Mouse (Mus musculus) forebrain, embryonic 13.5 days (tissue): ENCODE data around the gene Plekhg6. TPM values are rescaled to one million over a fixed set of nuclear protein-coding genes. Genes with fewer than 3 reads are reported as not detected.

ENCODE experiments used
- ATAC-seq: fragments of 200-750 bp; cut with Nextera tagmentation; 2 replicates; pipeline ENCODE4 v1.8.0; 2017
- H3K27ac ChIP-seq: fragments of 300-500 bp; sonication (generic); 2 replicates; pipeline ENCODE4 v1.5.1; 2015; ENCODE audit warnings: inconsistent platforms, mild to moderate bottlenecking, moderate library complexity
- H3K27me3 ChIP-seq: fragments of 300-500 bp; sonication (generic); 2 replicates; pipeline ENCODE4 v1.6.1; 2015; ENCODE audit warnings: mild to moderate bottlenecking, inconsistent platforms
- H3K36me3 ChIP-seq: fragments of 300-500 bp; sonication (generic); 2 replicates; pipeline ENCODE4 v1.6.1; 2015; ENCODE audit warnings: mild to moderate bottlenecking, inconsistent platforms; ENCODE audit not compliant: poor library complexity, severe bottlenecking
- H3K4me1 ChIP-seq: fragments of 300-500 bp; sonication (generic); 2 replicates; pipeline ENCODE4 v1.6.1; 2015; ENCODE audit warnings: inconsistent platforms
- H3K4me2 ChIP-seq: fragments of 300-500 bp; sonication (generic); 2 replicates; pipeline ENCODE4 v1.6.1; 2015; ENCODE audit warnings: inconsistent platforms, mild to moderate bottlenecking, moderate library complexity
- H3K4me3 ChIP-seq: fragments of 300-500 bp; sonication (generic); 2 replicates; pipeline ENCODE4 v1.5.1; 2015; ENCODE audit warnings: mild to moderate bottlenecking, inconsistent platforms
- H3K9ac ChIP-seq: fragments of 300-500 bp; sonication (generic); 2 replicates; pipeline ENCODE4 v1.6.1; 2015; ENCODE audit warnings: mild to moderate bottlenecking, inconsistent platforms
- H3K9me3 ChIP-seq: fragments of 300-500 bp; sonication (generic); replicated peaks from 2 replicates; pipeline ENCODE4 v1.6.1; 2016; ENCODE audit warnings: inconsistent platforms
- WGBS: fragments of 180-500 bp; shearing (Covaris S2); methylation state at CpG from one replicate; pipeline ENCODE4 v1.1.7; 2015; 5-methylcytosine and 5-hydroxymethylcytosine counted together
- polyA plus RNA-seq: library from polyadenylated mRNA; unstranded; fragments of >200 nt; fragmentation: Nextera tagmentation; extraction: Ambion mirVana; gene quantifications from 2 replicates; pipeline ENCODE4 v1.2.1, GENCODE M21; 2015

The Plekhg6 gene
- polyA plus RNA-seq, 1 experiment from 2014 or later = 0.08 TPM

DNA sequence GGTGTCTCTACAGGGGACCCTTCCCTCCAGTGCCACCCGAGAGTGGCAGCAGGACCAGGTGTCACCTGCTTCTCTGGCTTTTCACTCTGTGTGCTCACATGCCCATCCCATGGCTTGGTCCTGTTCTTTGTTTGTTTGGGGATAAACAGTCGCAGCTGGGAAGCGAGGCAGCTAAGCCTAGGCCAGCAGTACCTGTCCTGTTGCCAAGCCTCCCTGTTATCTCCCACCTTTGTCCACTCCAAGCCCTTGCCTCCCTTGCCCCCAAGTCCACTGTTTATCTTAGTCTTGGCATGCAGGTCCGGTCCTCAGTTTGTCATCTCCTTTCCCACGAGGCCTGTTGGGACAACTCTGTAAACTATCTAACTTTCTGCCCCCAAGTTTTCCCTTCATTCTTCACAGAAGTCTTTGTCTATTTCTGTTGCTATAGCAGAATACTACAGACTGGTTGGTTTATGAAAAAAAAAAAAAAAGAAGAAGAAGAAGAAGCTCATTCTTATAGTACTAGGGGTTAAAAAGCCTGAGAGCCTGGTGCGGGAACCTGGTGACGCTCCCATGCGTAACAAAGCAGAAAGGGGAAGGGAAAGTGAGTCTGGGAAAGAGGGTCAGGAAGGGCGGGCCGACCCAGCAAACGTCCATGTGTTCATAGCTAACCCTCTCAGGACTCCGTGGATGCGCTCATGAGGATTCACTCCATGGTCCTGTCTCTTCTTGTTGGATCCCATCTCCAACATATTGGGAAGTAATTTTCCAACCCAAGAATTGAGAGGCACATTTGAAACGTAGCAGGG is 47.3 kb downstream of the Plekhg6 start:
- Histone ChIP-seq H3K9ac (no peak overlapping the region), H3K4me1 (peaks cover 5% of the 10 kb centered on the region), H3K4me2 (no peak overlapping the region), H3K9me3 (no peaks in the 10 kb centered on the region), H3K36me3 (no peaks in the 10 kb centered on the region), H3K4me3 (no peak overlapping the region), H3K27ac (no peak overlapping the region), H3K27me3 (no peaks in the 10 kb centered on the region)
- ATAC-seq = no peak
- 77% methylated on average over 14 of the region's 14 CpGs for WGBS

- ATAC-seq = peak; percentile 93
- Histone ChIP-seq H3K4me3 (peak overlapping the region; percentile 52), H3K36me3 (no peaks in the 10 kb centered on the region), H3K4me1 (peaks cover 5% of the 10 kb centered on the region), H3K4me2 (peak overlapping the region; percentile 80), H3K27me3 (no peaks in the 10 kb centered on the region), H3K27ac (no peak overlapping the region), H3K9ac (peak overlapping the region; percentile 66), H3K9me3 (no peaks in the 10 kb centered on the region)
- under 1% methylated on average over 39 of the region's 39 CpGs for WGBS
These were observed 49.8 kb downstream of the Plekhg6 start for GRCm38 (mm10) chr6:125330626-125331326.

DNA sequence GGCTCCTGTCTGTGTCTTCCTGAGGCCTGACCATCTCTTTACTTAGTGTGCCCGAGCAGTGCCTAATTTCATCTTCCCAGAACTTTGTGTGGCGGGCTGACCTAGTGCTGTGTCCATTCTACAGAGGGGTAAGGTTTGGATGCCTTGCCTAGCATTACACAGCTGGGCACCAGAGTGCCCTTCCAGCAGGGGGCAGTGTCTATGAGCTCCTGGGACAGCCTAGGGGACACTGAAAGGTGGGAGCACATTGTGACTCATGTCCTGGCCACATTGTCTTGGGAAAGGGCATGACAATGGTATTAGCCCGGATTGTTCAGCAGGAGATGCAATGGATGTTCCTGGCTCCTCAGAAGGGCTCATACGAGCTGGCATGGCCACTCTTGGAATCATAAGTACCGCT is 52.4 kb downstream of the Plekhg6 start:
- Histone ChIP-seq H3K36me3 (no peaks in the 10 kb centered on the region), H3K4me2 (no peak overlapping the region), H3K27ac (no peak overlapping the region), H3K4me3 (no peak overlapping the region), H3K27me3 (no peaks in the 10 kb centered on the region), H3K9me3 (no peaks in the 10 kb centered on the region), H3K4me1 (peaks cover 5% of the 10 kb centered on the region), H3K9ac (no peak overlapping the region)
- no peak for ATAC-seq
- WGBS = 81% methylated on average over 5 of the region's 5 CpGs

- Histone ChIP-seq H3K9me3 (no peaks in the 10 kb centered on the region), H3K4me3 (no peak overlapping the region), H3K27me3 (peaks cover 24% of the 10 kb centered on the region), H3K27ac (no peak overlapping the region), H3K36me3 (no peaks in the 10 kb centered on the region), H3K4me2 (no peak overlapping the region), H3K9ac (no peak overlapping the region), H3K4me1 (peaks cover 6% of the 10 kb centered on the region; the same call in 1 of the 2 replicates)
- 77% methylated on average over 6 of the region's 6 CpGs for WGBS
- no peak for ATAC-seq
These were observed 55.3 kb downstream of the Plekhg6 start for GRCm38 (mm10) chr6:125325337-125325736.

DNA sequence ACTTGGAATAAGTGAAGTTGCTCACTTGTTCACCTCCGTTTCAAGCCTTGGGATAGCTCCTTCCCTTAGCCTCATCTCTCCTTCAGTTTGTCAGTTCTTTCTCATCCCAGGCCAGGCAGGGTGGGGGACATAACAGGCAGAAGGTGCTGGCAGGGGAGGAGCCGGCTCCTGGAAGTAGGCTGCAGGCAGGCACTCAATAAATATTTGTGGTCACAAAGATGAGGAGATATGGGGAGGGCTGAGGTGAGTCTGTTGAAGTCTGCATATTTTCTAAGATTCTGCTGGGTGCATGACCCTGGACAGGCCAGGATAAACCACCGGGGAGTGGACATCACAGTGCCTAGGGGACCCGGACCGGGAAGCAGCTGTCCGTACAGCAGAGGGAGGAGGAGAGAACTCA is 57.0 kb downstream of the Plekhg6 start:
- Histone ChIP-seq H3K36me3 (no peaks in the 10 kb centered on the region), H3K4me2 (no peak overlapping the region), H3K4me1 (peaks cover 6% of the 10 kb centered on the region; the same call in 1 of the 2 replicates), H3K9ac (no peak overlapping the region), H3K4me3 (no peak overlapping the region), H3K27me3 (peaks cover 41% of the 10 kb centered on the region), H3K9me3 (no peaks in the 10 kb centered on the region), H3K27ac (no peak overlapping the region)
- no peak for ATAC-seq
- 69% methylated on average over 6 of the region's 6 CpGs for WGBS

DNA sequence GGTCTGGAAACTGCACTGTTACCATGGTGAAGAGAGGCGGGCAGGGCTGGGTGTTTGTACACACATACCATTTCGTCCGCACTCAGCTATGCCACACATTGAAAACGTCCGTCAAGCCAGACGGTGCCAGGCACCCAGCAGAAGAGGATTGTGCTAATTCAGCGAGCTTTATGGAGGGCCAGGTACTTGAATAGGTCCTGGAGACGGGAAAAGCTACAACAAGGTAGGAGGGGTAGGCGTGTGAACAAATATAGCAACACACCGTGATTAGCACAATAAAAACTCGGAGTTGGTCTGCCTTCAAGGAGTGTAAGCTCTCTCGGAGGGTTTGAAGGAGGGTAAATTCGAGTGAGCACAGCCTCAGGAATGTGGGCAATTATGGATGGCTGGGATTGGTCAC is 57.8 kb downstream of the Plekhg6 start:
- ATAC-seq = no peak

GRCm38 (mm10) chr6:125321114-125321855 is 59.3 kb downstream of the Plekhg6 start:
- peaks cover 41% of the 10 kb centered on the region for H3K27me3 ChIP-seq
- 6% methylated on average over 26 of the region's 26 CpGs for WGBS
- no peak for ATAC-seq

More for the DNA sequence above, 57.8 kb downstream of the Plekhg6 start:
- 48% methylated on average over 13 of the region's 13 CpGs for WGBS
- H3K36me3 ChIP-seq = no peaks in the 10 kb centered on the region
- no peak overlapping the region for H3K4me2 ChIP-seq
- no peaks in the 10 kb centered on the region for H3K9me3 ChIP-seq
- peaks cover 41% of the 10 kb centered on the region for H3K27me3 ChIP-seq
- H3K9ac ChIP-seq = no peak overlapping the region
- H3K4me3 ChIP-seq = no peak overlapping the region
- H3K4me1 ChIP-seq = peaks cover 6% of the 10 kb centered on the region; the same call in 1 of the 2 replicates
- no peak overlapping the region for H3K27ac ChIP-seq

DNA sequence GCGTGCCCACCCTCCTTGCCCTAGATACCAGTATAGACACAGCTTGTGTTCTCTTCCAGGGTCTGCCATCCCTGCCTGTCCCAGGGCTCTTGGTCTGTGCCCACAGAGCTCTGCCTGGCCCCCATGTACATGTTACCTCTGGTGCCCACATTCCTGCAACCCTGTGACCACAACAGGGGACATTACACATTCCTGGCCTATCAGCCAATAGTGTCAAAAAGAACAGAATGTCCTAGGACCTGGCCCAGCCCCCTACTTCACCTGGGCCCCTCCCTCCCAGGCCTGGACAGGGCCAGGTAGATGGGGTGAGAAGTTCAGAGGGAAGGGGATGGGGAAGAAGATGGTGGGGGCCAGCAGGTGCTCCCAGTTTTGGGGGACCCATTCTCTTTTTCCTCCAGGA is 60.3 kb downstream of the Plekhg6 start, which contains the start of gene Scnn1a:
Gene Scnn1a, plus strand, starts transcription at position 337 of the 400 bp plus-strand sequence.
- Histone ChIP-seq H3K4me3 (no peak within 1 kb of the TSS), H3K27ac (no peak within 1 kb of the TSS), H3K27me3 (peaks cover 41% of the 10 kb centered on the region), H3K4me2 (no peak within 1 kb of the TSS), H3K9ac (no peak within 1 kb of the TSS), H3K36me3 (no peaks in the 10 kb centered on the region), H3K4me1 (peaks cover 6% of the 10 kb centered on the region; the same call in 1 of the 2 replicates), H3K9me3 (no peaks in the 10 kb centered on the region)
- no peak for ATAC-seq
- WGBS = 77% methylated on average over 1 of the region's 1 CpGs

More at GRCm38 (mm10) chr6:125321114-125321855, 59.3 kb downstream of the Plekhg6 start:
- Histone ChIP-seq H3K4me3 (no peak overlapping the region), H3K4me1 (peaks cover 6% of the 10 kb centered on the region; the same call in 1 of the 2 replicates), H3K27ac (no peak overlapping the region), H3K9me3 (no peaks in the 10 kb centered on the region), H3K4me2 (no peak overlapping the region), H3K9ac (no peak overlapping the region), H3K36me3 (no peaks in the 10 kb centered on the region)

DNA sequence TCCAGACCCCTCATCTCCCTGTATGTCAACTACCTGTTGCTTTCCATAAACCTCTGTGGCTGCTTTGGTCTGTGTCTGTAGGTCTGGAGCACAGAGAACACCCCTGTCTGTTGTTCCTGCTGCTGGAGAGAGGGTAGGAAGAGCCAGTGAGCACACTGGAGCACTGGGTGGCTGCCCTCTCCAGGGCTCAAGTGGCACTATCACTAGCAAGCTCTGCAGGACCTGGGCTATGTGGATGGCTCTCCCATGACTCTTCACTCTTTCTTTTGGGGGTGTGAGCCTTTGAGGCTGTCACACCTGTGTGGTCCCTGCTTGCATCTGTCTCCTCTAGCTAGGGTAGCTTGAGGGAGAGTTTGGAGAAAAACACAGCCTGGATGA is 60.7 kb downstream of the Plekhg6 start:
- H3K4me1 ChIP-seq = peaks cover 6% of the 10 kb centered on the region; the same call in 1 of the 2 replicates
- H3K27ac ChIP-seq = no peak overlapping the region
- peaks cover 41% of the 10 kb centered on the region for H3K27me3 ChIP-seq
- H3K9ac ChIP-seq = no peak overlapping the region
- H3K36me3 ChIP-seq = no peaks in the 10 kb centered on the region
- no peaks in the 10 kb centered on the region for H3K9me3 ChIP-seq
- ATAC-seq = no peak
- no peak overlapping the region for H3K4me2 ChIP-seq
- no peak overlapping the region for H3K4me3 ChIP-seq

- no peaks in the 10 kb centered on the region for H3K36me3 ChIP-seq
- H3K9me3 ChIP-seq = no peaks in the 10 kb centered on the region
- 72% methylated on average over 15 of the region's 15 CpGs for WGBS
- H3K4me2 ChIP-seq = no peak overlapping the region
- no peak for ATAC-seq
- no peak overlapping the region for H3K9ac ChIP-seq
- H3K27ac ChIP-seq = no peak overlapping the region
- peaks cover 8% of the 10 kb centered on the region; the same call in 1 of the 2 replicates for H3K4me1 ChIP-seq
- peaks cover 46% of the 10 kb centered on the region for H3K27me3 ChIP-seq
- no peak overlapping the region for H3K4me3 ChIP-seq
These were observed 61.3 kb downstream of the Plekhg6 start for GRCm38 (mm10) chr6:125318981-125319918.

DNA sequence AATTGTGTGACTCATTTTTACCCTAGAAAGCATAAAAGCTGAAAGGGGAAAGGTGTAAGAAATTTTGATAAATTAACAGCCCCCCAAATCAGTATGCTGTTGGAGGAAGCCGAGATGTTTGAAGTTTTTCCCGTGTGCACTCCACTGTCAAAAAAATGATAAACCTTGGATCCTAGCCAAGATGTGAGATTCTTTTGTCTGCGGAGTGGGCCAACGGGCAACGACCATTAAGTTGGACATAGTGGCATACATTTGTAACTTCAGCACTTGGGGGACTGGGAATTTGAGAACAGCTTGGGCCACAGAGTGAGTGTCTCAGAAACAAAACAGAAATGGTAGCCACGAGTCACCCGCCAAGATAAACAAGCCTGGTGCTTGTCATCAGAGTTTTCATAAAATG is 63.5 kb downstream of the Plekhg6 start:
- no peak overlapping the region for H3K4me2 ChIP-seq
- no peaks in the 10 kb centered on the region for H3K36me3 ChIP-seq
- peaks cover 26% of the 10 kb centered on the region for H3K4me1 ChIP-seq
- 63% methylated on average over 7 of the region's 7 CpGs for whole genome bisulfite sequencing
- no peaks in the 10 kb centered on the region for H3K9me3 ChIP-seq
- no peak overlapping the region for H3K4me3 ChIP-seq
- peaks cover 51% of the 10 kb centered on the region for H3K27me3 ChIP-seq
- no peak for ATAC-seq
- H3K9ac ChIP-seq = no peak overlapping the region
- no peak overlapping the region for H3K27ac ChIP-seq
